Mouse (Mus musculus) adrenal gland, adult 18-20 months (tissue): ENCODE data around the gene Zc3h7a. TPM values are rescaled to one million over a fixed set of nuclear protein-coding genes. Genes with fewer than 3 reads are reported as not detected.

Experiments
- microRNA-seq, 2 experiments: library from miRNA; unstranded; fragments of <30 nt; microRNA quantifications; one replicate each; pipeline ENCODE4 v1.2.0; 2021; ENCODE audit warnings: borderline number of aligned reads in 2 of 2
- total RNA-seq, 2 experiments: library from RNA; stranded (reverse); gene quantifications; 1 replicate in 1 of 2; 2 replicates in 1 of 2; pipeline ENCODE4 v1.2.3; 2021

The Zc3h7a gene
- total RNA-seq, 2 experiments from 2014 or later = 62.7 to 79.7 TPM

Small RNA genes lying within 50 kb of the gene (microRNA-seq; reads per million reads assigned to microRNA genes)
- gene Gm23935 = 29.8 to 34.3 reads per million in 2 experiments

Other genes with a start within 250 kb of the Zc3h7a start
- 10 to 100 TPM in 1 of 2 experiments, 1 to 10 TPM in 1; 9.3 to 14.0 TPM for gene Snn, start 115.4 kb downstream of the Zc3h7a start, total RNA-seq
- 10 to 100 TPM; 48.5 to 56.4 TPM for gene Litaf, start 110.2 kb downstream of the Zc3h7a start, total RNA-seq
- gene Txndc11, start 41.7 kb downstream of the Zc3h7a start, total RNA-seq = 10 to 100 TPM; 39.4 to 56.6 TPM
- gene Rsl1d1, start 26.9 kb upstream of the Zc3h7a start, total RNA-seq = 10 to 100 TPM; 73.7 to 82.3 TPM
- gene Gspt1, start 77.9 kb upstream of the Zc3h7a start, total RNA-seq = 100 to 1,000 TPM; 110 to 145 TPM
- gene Tnfrsf17, start 137.4 kb upstream of the Zc3h7a start, total RNA-seq = not detected
- 10 to 100 TPM; 13.6 to 15.4 TPM for gene Snx29, start 146.5 kb upstream of the Zc3h7a start, total RNA-seq